Mouse (Mus musculus): Measurements from ENCODE around the gene Tmem251.

- no peak for TF ChIP-seq CTCF (IDR thresholded peaks at IDR 0.05; ENCODE audit: low read depth)
- TF ChIP-seq EP300 (optimal IDR thresholded peaks at IDR 0.05), result no peak
Measured at GRCm38 (mm10) chr12:102782841-102783240, 39.3 kb downstream of the Tmem251 start.
